Mouse (Mus musculus): ENCODE measurements around the gene Erc2.
A peak's percentile ranks its signal among the peaks of the same experiment; 100 is the strongest.

Gene Erc2

GRCm38 (mm10) chr14:27667016-27667852 lies 45.0 kb downstream of the Erc2 start:
- no peak for DNase-seq (ENCODE audit: low spot score in 2 of 2)

GRCm38 (mm10) chr14:27668151-27668550 lies 45.9 kb downstream of the Erc2 start:
- DNase-seq (ENCODE audit: low spot score in 2 of 2), result no peak

- no peak for DNase-seq (ENCODE audit: low spot score in 2 of 2)
Observed at GRCm38 (mm10) chr14:27669939-27670338, 47.7 kb downstream of the Erc2 start.

GRCm38 (mm10) chr14:27672761-27673160 lies 50.5 kb downstream of the Erc2 start:
- no peak for DNase-seq (ENCODE audit: low spot score in 2 of 2)

- no peak for DNase-seq (ENCODE audit: low spot score in 2 of 2)
Observed at GRCm38 (mm10) chr14:27674096-27674495, 51.9 kb downstream of the Erc2 start.

GRCm38 (mm10) chr14:27674561-27674960 lies 52.3 kb downstream of the Erc2 start:
- no peak for DNase-seq (ENCODE audit: low spot score in 2 of 2)

GRCm38 (mm10) chr14:27675071-27675470 lies 52.8 kb downstream of the Erc2 start:
- no peak for DNase-seq (ENCODE audit: low spot score in 2 of 2)

- DNase-seq (ENCODE audit: low spot score in 2 of 2), result no peak
Observed at GRCm38 (mm10) chr14:27682368-27683052, 60.3 kb downstream of the Erc2 start.

- DNase-seq (ENCODE audit: low spot score in 2 of 2), result no peak
Observed at GRCm38 (mm10) chr14:27695781-27696180, 73.6 kb downstream of the Erc2 start.

GRCm38 (mm10) chr14:27717364-27717763 lies 95.1 kb downstream of the Erc2 start:
- DNase-seq (ENCODE audit: low spot score in 2 of 2), result no peak

GRCm38 (mm10) chr14:27719601-27720000 lies 97.4 kb downstream of the Erc2 start:
- no peak for DNase-seq (ENCODE audit: low spot score in 2 of 2)

GRCm38 (mm10) chr14:27720944-27721343 lies 98.7 kb downstream of the Erc2 start:
- DNase-seq (ENCODE audit: low spot score in 2 of 2), result no peak

GRCm38 (mm10) chr14:27721759-27722158 lies 99.5 kb downstream of the Erc2 start:
- no peak for DNase-seq (ENCODE audit: low spot score in 2 of 2)

- DNase-seq (ENCODE audit: low spot score in 2 of 2), result no peak
Observed at GRCm38 (mm10) chr14:27727541-27727940, 105.3 kb downstream of the Erc2 start.

GRCm38 (mm10) chr14:27731086-27731485 lies 108.9 kb downstream of the Erc2 start:
- no peak for DNase-seq (ENCODE audit: low spot score in 2 of 2)

GRCm38 (mm10) chr14:27739436-27739835 lies 117.2 kb downstream of the Erc2 start:
- no peak for DNase-seq (ENCODE audit: low spot score in 2 of 2)

- peak in 1 of 2 experiments; percentile 54 for DNase-seq (ENCODE audit: low spot score in 2 of 2)
Observed at GRCm38 (mm10) chr14:27741248-27741916, 119.2 kb downstream of the Erc2 start.

GRCm38 (mm10) chr14:27754340-27754739 lies 132.1 kb downstream of the Erc2 start:
- no peak for DNase-seq (ENCODE audit: low spot score in 2 of 2)

GRCm38 (mm10) chr14:27756901-27757300 lies 134.7 kb downstream of the Erc2 start:
- DNase-seq (ENCODE audit: low spot score in 2 of 2), result no peak

GRCm38 (mm10) chr14:27758230-27758629 lies 136.0 kb downstream of the Erc2 start:
- DNase-seq (ENCODE audit: low spot score in 2 of 2), result no peak

- DNase-seq (ENCODE audit: low spot score in 2 of 2), result no peak
Observed at GRCm38 (mm10) chr14:27759069-27759628, 136.9 kb downstream of the Erc2 start.

- no peak for DNase-seq (ENCODE audit: low spot score in 2 of 2)
Observed at GRCm38 (mm10) chr14:27759982-27760381, 137.8 kb downstream of the Erc2 start.

Measured in urinary bladder, adult 18-20 months (tissue).